Mouse (Mus musculus): ENCODE results near the gene Nell1. TPM values are rescaled to one million over a fixed set of nuclear protein-coding genes. Genes with fewer than 3 reads are reported as not detected.

The Nell1 gene
- polyA plus RNA-seq, 1 experiment from 2014 or later, result 0.72 TPM

DNA sequence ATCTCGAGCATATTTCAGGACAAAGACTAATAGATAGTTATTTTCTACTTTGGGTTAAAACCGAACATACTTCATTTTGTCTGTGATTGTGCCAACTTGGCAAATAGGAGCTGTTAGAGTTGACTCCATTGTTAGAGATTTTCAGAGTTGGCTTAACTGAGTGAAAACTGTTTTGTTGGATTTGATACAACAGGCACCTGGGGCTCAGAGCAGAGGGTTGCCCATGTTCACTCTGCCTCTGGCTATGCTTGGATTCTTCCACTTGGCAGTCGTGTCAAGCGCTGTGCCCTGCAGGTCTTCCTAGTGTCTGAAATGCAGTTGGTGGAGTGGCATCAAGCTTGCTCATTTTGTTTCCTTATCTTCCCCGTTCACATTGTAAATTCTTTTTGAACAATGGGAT is 363.6 kb downstream of the Nell1 start:
- ATAC-seq (ENCODE audit: extremely low read depth, insufficient number of reproducible peaks, low FRiP score, low TSS enrichment), result no peak
- Histone ChIP-seq H3K4me2 (no peak overlapping the region), H3K9me3 (no peaks in the 10 kb centered on the region), H3K27me3 (replicated peaks) (no peaks in the 10 kb centered on the region), H3K27ac (replicated peaks) (no peak overlapping the region), H3K4me3 (no peak overlapping the region), H3K9ac (no peak overlapping the region), H3K36me3 (no peaks in the 10 kb centered on the region), H3K4me1 (no peaks in the 10 kb centered on the region)
- WGBS, result 68% methylated on average over 5 of the region's 5 CpGs

DNA sequence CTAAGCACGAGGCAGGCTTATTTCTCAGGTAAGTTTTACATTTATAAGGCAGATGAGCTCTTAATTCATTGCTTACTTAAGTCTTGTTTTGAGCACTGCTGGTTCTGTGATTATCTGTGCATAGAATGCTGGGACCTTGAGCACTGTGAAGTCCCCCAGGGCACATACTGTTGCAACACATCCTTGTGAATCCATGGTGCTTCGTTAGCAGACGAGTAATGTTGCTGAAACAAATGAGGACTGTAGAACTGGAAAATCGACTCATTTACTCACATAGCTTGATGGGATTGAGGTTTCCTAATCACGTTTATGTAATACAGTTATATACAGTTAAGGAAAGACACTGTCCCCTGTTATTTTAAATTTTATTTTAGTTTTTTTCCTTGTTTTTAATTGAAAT is 364.1 kb downstream of the Nell1 start:
- Histone ChIP-seq H3K27me3 (replicated peaks) (no peaks in the 10 kb centered on the region), H3K9me3 (no peaks in the 10 kb centered on the region), H3K4me2 (no peak overlapping the region), H3K9ac (no peak overlapping the region), H3K27ac (replicated peaks) (no peak overlapping the region), H3K4me1 (no peaks in the 10 kb centered on the region), H3K36me3 (no peaks in the 10 kb centered on the region), H3K4me3 (no peak overlapping the region)
- WGBS, result 61% methylated on average over 5 of the region's 5 CpGs
- ATAC-seq (ENCODE audit: extremely low read depth, insufficient number of reproducible peaks, low FRiP score, low TSS enrichment), result no peak

DNA sequence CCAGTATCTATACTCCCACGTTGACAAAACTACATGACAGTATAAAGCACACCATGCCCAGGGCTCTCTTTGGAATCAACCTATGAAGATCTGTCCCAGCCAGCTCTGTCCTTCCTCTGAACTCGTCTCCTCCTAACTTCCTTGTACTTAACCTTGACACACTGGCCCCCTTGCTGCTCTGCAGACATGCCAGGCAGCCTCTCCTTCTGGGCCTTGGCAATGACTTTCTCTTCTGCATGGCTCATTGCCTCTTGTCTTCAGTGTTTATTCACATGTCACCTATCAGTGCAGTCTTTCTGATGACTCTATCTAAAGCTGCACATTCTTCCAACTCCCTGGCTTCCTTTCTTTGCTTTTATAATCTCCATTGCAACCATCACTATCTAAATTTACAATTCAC is 376.9 kb downstream of the Nell1 start:
- Histone ChIP-seq H3K36me3 (no peaks in the 10 kb centered on the region), H3K4me3 (no peak overlapping the region), H3K4me1 (no peaks in the 10 kb centered on the region), H3K27ac (replicated peaks) (no peak overlapping the region), H3K27me3 (replicated peaks) (no peaks in the 10 kb centered on the region), H3K9me3 (no peaks in the 10 kb centered on the region), H3K4me2 (no peak overlapping the region), H3K9ac (no peak overlapping the region)
- WGBS, result 52% methylated on average over 2 of the region's 2 CpGs
- no peak for ATAC-seq (ENCODE audit: extremely low read depth, insufficient number of reproducible peaks, low FRiP score, low TSS enrichment)

DNA sequence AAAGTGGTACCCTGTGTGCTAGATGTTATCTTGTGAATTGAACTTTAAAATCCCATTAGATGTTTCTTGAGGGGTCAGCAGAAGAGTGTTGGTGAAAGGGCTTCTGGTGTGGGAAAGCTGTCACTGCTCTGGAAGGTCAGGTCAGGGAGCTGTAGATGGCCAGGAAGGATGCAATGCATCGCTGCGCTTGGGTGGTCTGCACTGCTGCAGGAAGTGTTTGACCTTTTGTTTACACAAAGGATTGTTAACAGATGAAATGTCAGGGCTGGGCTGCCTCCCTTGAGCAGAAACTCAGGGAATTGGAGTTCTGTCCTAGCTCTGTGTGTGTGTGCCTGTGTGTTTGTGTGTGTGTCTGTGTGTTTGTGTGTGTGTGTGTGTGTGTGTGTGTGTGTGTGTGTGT is 382.5 kb downstream of the Nell1 start:
- Histone ChIP-seq H3K4me3 (no peak overlapping the region), H3K9me3 (no peaks in the 10 kb centered on the region), H3K9ac (no peak overlapping the region), H3K36me3 (no peaks in the 10 kb centered on the region), H3K4me2 (no peak overlapping the region), H3K4me1 (no peaks in the 10 kb centered on the region), H3K27ac (replicated peaks) (no peak overlapping the region), H3K27me3 (replicated peaks) (no peaks in the 10 kb centered on the region)
- ATAC-seq (ENCODE audit: extremely low read depth, insufficient number of reproducible peaks, low FRiP score, low TSS enrichment), result no peak
- 19% methylated on average over 2 of the region's 2 CpGs for WGBS

DNA sequence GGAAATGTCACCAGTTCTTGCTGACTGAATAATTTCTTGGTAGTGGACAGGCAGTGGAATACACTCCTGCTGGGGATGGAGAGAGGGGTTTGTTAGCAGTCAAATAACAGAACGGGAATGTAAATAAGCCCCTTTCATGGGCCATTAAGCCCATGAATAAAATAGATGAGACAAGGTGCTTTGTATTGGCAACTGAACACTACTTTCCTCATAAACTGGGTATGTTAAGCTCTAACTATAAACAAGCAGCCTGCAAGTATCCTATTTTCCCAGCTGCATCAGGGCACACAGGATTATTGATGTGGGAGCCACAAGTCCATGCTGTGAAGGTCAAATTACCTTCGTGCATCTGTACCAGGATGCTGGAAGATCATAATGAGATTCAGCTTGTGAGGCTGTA is 387.4 kb downstream of the Nell1 start:
- H3K27me3 ChIP-seq (replicated peaks), result no peaks in the 10 kb centered on the region
- ATAC-seq (ENCODE audit: extremely low read depth, insufficient number of reproducible peaks, low FRiP score, low TSS enrichment), result no peak
- no peaks in the 10 kb centered on the region for H3K4me1 ChIP-seq
- no peaks in the 10 kb centered on the region for H3K36me3 ChIP-seq
- H3K9me3 ChIP-seq, result no peaks in the 10 kb centered on the region
- no peak overlapping the region for H3K27ac ChIP-seq (replicated peaks)
- no peak overlapping the region for H3K4me3 ChIP-seq
- 57% methylated on average over 2 of the region's 2 CpGs for WGBS
- no peak overlapping the region for H3K4me2 ChIP-seq
- no peak overlapping the region for H3K9ac ChIP-seq

DNA sequence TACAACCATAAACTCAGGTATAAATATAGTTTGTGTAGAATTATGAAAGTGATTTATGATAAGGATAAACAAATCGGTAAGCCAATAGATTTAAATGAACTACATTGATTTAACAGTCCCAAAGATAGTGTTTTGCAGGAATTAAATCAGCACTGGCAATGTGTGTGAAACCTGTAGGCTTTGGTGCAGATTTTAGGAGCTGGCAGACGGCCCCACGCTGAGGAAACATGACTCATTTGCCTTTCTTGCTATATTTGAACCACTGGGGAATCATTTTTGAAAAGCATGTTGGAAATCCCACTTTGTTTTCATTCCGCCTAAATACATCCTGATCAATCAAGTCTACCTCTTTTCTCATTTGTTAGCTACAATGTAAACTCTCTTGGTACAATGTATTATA is 400.2 kb downstream of the Nell1 start:
- Histone ChIP-seq H3K4me1 (no peaks in the 10 kb centered on the region), H3K27me3 (replicated peaks) (no peaks in the 10 kb centered on the region), H3K4me3 (no peak overlapping the region), H3K9ac (no peak overlapping the region), H3K36me3 (no peaks in the 10 kb centered on the region), H3K27ac (replicated peaks) (no peak overlapping the region), H3K9me3 (no peaks in the 10 kb centered on the region), H3K4me2 (no peak overlapping the region)
- WGBS, result 63% methylated on average over 4 of the region's 4 CpGs
- no peak for ATAC-seq (ENCODE audit: extremely low read depth, insufficient number of reproducible peaks, low FRiP score, low TSS enrichment)

DNA sequence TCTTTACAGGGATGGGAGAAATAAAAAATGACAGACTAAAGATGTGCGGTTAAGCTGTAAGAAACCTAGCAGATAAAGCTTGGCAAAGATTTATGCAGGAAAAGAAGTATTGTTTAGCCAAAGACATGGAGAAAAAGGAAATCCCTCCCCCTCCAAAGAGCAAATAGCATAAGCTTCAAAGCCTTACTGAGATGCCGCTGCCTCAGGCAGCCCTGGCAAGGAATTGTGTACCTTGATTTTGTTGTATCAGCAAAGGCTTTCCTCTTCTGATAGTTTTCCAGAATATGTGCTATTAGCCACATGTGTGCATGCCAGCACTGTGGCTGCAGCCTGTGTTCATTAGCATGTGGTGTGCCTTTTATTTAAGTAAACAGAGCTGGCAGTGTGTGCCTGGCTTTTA is 435.8 kb downstream of the Nell1 start:
- Histone ChIP-seq H3K4me3 (no peak overlapping the region), H3K27ac (replicated peaks) (no peak overlapping the region), H3K4me1 (no peaks in the 10 kb centered on the region), H3K9me3 (no peaks in the 10 kb centered on the region), H3K27me3 (replicated peaks) (no peaks in the 10 kb centered on the region), H3K36me3 (no peaks in the 10 kb centered on the region), H3K4me2 (no peak overlapping the region), H3K9ac (no peak overlapping the region)
- ATAC-seq (ENCODE audit: extremely low read depth, insufficient number of reproducible peaks, low FRiP score, low TSS enrichment), result no peak
- WGBS, result 61% methylated on average over 2 of the region's 2 CpGs

DNA sequence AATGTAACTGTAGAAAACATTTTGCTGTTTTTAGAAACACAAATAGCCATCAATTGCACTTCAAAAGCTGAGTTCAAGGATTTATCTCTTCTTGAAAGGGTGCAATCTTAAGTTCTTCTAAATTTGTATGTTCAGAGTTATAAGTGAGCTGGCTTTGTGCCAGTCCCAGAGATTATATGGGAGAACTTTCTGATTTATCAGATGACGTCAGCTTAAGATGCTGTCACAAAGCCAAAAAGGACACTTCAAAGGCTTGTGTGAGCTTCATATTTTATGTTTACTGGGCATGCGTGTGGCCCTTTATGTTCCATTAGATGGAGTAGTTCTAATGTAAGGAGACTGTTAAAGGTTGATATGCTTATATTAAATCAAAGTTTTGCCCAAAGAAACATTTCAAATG is 445.3 kb downstream of the Nell1 start:
- no peaks in the 10 kb centered on the region for H3K27me3 ChIP-seq (replicated peaks)
- H3K27ac ChIP-seq (replicated peaks), result no peak overlapping the region
- H3K9ac ChIP-seq, result no peak overlapping the region
- no peaks in the 10 kb centered on the region for H3K4me1 ChIP-seq
- H3K4me2 ChIP-seq, result no peak overlapping the region
- no peak overlapping the region for H3K4me3 ChIP-seq
- 49% methylated on average over 2 of the region's 2 CpGs for WGBS
- no peaks in the 10 kb centered on the region for H3K9me3 ChIP-seq
- ATAC-seq (ENCODE audit: extremely low read depth, insufficient number of reproducible peaks, low FRiP score, low TSS enrichment), result no peak
- no peaks in the 10 kb centered on the region for H3K36me3 ChIP-seq

DNA sequence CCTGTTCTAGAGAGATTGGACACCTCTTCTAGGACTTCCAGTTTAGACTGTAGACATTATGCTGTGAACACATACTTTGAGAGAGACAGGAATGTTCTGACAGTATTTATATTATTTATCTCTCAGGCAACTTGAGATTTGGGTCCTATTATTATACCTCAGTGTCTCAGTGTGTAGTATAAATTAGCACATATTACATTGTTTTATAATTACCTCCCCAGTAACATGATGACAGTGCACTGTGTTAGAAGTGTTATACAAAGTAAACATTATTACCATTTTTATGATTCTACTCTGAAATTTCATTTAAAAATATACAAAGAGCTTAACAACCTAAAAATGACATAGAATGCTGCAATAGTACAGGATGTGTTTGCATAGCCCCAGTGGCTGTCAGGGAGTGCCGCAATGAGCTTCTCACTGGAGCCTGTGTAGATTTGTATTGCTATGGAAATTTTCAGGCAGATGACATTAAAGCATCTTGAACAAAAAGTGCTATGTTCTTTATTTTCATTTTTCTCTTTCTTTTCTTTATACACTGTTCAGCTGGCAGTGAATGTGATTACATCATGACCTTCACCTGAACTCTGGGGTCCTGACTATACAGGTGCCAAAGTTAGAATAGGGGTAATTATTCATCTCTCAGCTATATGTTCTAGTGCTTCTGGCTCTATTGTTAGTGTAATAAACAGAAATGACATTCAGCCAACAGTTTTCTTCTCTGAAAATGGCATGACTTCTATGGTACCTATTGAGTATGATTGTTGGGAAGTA is 447.9 kb downstream of the Nell1 start:
- ATAC-seq (ENCODE audit: extremely low read depth, insufficient number of reproducible peaks, low FRiP score, low TSS enrichment), result no peak
- no peak overlapping the region for H3K4me2 ChIP-seq

DNA sequence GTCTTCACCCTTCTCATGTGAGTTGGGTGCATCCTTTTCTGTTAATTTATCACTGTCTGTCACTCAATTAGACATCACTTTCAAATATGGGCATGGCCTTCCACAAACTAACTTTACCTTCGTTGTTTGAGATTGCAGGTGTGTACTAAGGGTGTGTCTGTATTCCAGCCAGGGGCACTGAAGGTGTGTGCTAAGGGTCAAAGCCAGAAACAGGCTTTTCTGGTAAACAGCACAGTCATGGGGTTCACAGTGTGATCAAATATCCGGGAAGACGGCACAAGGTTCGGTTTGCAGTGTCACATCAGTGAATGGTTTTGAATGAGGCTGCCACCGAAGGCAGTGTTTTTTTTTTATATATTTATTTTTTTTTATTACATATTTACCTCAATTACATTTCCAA is 455.1 kb downstream of the Nell1 start:
- H3K4me1 ChIP-seq, result no peaks in the 10 kb centered on the region

More for the DNA sequence above, 447.9 kb downstream of the Nell1 start:
- Histone ChIP-seq H3K4me3 (no peak overlapping the region), H3K27ac (replicated peaks) (no peak overlapping the region), H3K27me3 (replicated peaks) (no peaks in the 10 kb centered on the region), H3K4me1 (no peaks in the 10 kb centered on the region), H3K9ac (no peak overlapping the region), H3K36me3 (no peaks in the 10 kb centered on the region), H3K9me3 (no peaks in the 10 kb centered on the region)
- 79% methylated on average over 1 of the region's 1 CpGs for WGBS

DNA sequence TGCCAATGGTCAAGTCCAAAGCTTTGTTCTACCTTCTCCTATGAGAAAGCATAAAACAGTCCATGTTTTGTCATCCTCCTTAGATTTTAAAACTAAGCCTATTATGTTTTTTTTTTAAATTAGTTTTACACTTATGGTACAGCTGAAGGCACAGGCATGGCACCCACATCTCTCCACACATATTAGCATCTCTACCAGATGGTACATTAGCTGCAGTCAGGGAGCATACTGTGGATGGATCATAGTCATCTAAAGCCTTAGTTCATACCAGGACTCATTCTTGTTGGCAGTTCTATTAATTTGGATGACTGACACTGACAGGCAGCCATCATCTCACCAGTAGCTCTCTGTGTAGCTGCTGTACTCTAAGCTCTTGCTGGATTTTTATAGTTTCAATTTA is 466.6 kb downstream of the Nell1 start:
- Histone ChIP-seq H3K4me2 (no peak overlapping the region), H3K36me3 (no peaks in the 10 kb centered on the region), H3K4me1 (no peaks in the 10 kb centered on the region), H3K9me3 (no peaks in the 10 kb centered on the region), H3K27me3 (replicated peaks) (no peaks in the 10 kb centered on the region), H3K27ac (replicated peaks) (no peak overlapping the region), H3K4me3 (no peak overlapping the region), H3K9ac (no peak overlapping the region)
- ATAC-seq (ENCODE audit: extremely low read depth, insufficient number of reproducible peaks, low FRiP score, low TSS enrichment), result no peak

More for the DNA sequence above, 455.1 kb downstream of the Nell1 start:
- H3K4me3 ChIP-seq, result no peak overlapping the region
- H3K9me3 ChIP-seq, result no peaks in the 10 kb centered on the region
- H3K36me3 ChIP-seq, result no peaks in the 10 kb centered on the region
- ATAC-seq (ENCODE audit: extremely low read depth, insufficient number of reproducible peaks, low FRiP score, low TSS enrichment), result no peak
- no peak overlapping the region for H3K4me2 ChIP-seq
- H3K27ac ChIP-seq (replicated peaks), result no peak overlapping the region
- H3K27me3 ChIP-seq (replicated peaks), result no peaks in the 10 kb centered on the region
- 79% methylated on average over 5 of the region's 5 CpGs for WGBS
- no peak overlapping the region for H3K9ac ChIP-seq

DNA sequence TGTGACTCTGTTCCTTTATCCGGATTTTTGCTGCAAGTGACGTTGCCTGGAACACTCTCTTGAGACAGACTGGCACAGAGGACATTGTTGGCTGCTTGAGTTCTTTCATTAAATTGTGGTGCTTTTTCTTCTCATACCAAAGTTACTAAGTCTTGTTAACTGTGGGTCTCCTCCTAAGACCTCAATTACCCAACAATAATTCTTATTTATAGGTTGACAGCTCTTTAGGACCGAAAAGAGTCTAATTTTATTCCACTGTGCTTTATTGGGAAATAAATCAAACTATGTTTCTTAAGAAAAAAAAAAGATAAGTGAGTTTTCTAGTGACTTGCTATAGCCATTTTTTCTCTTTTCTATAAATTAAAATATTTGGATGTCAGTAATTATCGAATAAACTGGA is 472.7 kb downstream of the Nell1 start:
- WGBS, result 82% methylated on average over 4 of the region's 4 CpGs
- H3K9me3 ChIP-seq, result no peaks in the 10 kb centered on the region
- no peaks in the 10 kb centered on the region for H3K27me3 ChIP-seq (replicated peaks)
- no peaks in the 10 kb centered on the region for H3K4me1 ChIP-seq
- H3K4me3 ChIP-seq, result no peak overlapping the region
- ATAC-seq (ENCODE audit: extremely low read depth, insufficient number of reproducible peaks, low FRiP score, low TSS enrichment), result no peak
- no peak overlapping the region for H3K9ac ChIP-seq
- no peak overlapping the region for H3K4me2 ChIP-seq
- no peaks in the 10 kb centered on the region for H3K36me3 ChIP-seq
- H3K27ac ChIP-seq (replicated peaks), result no peak overlapping the region

Data from heart, embryonic 13.5 days (tissue).